Mouse (Mus musculus) mesoderm, embryonic 11.5 days (tissue): Measurements from ENCODE around the gene Bmx.

Experiments used
- DNase-seq: peaks from one replicate; pipeline ENCODE4 v3.0.0-alpha.2; 2012; ENCODE audit warnings: low read depth, low spot score

Bmx gene

DNA sequence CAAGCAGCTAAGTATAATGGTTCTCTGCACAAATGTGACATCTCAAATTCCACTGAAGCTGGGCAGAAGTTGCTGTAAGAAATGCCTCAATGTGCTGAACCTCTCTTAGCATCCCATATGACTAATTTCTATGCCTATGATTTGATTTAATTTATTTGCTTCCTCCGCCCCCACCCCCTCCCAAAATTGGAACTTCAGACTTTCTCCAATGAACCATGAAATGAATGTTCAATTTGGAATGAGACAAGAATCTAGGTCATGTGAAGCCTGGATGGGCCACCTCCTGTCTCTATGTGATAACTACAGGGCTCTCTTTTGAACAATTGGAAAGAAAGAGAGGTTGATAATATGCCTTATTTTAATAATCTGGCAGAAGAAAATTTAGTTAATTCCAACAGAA is 82.7 kb downstream of the Bmx start:
- DNase-seq = no peak

DNA sequence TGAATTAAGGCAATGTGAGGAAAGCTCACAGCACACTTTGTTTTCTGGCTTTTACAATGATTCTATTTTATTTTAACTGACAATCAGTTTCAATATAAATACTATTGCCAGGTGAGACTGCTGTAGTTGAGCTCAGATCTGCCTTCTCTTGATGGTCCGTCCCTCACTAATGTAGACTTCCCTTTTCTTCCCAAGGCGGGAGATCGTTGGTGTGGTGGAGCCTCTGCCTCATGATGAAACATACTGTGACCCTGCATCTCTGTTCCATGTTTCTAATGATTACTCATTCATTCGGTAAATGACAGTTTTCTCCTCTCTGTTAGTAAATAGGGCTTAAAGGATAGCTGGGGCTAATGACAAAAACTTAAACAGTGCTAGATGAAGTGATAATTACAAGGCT is 84.1 kb downstream of the Bmx start:
- DNase-seq = no peak

DNA sequence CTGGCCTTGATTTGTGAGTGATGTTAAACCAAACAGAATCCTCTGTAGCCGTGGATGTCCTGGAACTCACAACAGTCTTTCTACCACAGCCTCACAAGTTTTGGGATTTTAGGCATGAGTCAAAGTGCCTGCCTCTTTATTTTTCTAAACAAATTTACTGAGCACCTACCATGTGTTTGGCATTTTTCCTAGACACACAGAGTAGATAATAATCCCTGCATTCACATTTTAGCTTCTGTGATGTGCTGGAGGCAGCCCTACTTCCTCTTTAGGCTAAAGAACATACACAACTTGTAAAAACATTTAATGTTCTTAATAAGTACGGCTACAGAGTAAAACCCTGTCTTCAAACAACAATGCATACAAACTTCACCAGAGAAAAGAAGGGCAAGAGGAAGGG is 87.0 kb downstream of the Bmx start:
- DNase-seq = no peak

DNA sequence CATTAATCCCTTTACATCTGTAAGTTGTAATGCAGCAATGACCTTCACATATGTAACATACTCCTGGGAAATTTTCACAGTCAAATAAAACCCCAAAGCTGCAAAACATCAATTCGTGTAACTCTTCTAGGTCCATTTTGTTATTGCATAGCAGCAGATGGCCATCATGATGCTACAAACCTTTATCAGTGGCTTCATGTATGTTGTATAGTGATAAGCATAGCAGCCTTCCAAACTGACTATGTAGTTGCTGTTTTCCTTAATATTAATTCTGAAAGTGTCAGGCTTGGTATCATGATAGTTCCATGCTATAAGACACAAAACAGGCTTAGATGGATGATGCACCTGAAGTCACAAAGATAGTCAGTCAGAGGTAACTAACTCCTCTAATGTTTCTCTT is 93.3 kb downstream of the Bmx start:
- no peak for DNase-seq

DNA sequence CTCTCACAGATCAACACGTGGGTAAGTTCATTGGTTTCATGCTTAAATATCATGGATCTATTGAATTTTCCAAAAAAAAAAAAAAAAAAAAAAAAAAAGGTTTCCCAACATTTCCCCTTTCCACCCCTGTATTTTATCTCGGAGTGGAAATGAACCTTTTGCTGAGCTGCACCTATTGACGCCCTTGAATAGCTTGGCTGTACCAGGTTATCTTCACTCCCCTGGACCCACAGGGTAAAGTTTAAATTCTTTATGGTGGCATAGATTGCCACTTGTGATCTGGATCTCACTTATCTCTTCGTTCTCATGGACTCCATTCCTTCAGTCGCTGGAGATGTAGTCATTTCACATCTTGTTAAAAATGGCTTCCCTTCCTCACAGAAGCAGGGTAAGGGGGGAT is 103.4 kb downstream of the Bmx start:
- no peak for DNase-seq

DNA sequence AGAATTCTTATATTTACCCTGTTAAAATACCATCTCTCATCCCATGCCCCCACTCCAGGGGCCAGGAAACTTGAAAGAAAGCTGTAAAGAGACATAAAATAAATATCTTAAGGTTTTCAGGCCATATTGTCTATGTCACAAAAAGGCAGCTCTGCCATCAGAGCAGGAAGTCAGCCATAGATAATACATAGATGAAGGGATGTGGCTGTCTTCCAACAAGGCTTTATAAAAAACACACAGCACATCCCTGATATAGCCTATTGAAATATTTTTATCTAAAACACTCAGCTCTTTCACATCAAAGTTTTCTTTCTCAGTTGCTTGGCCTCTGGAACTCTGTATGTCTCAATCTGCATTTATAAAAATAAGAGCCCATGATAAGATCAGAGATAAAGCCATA is 104.4 kb downstream of the Bmx start:
- no peak for DNase-seq

DNA sequence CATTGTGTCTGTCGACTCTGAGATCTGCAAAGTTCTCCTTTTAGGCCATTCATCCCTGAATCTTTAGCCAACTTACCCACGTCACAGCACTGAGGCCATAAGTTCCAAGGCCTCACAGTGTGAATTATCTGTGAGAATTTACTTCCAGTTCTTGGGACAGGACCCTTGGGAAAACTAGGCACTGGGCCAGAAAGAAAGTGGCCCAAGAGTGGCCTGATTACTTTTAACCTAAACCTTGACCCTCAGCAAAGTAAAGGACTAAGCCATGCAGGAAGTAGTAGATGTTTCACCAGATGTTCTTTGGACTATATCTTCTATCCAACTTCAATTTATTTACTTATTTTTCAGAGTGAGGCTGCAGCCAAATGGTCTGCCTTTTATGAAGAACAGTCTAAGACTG is 105.3 kb downstream of the Bmx start:
- no peak for DNase-seq

DNA sequence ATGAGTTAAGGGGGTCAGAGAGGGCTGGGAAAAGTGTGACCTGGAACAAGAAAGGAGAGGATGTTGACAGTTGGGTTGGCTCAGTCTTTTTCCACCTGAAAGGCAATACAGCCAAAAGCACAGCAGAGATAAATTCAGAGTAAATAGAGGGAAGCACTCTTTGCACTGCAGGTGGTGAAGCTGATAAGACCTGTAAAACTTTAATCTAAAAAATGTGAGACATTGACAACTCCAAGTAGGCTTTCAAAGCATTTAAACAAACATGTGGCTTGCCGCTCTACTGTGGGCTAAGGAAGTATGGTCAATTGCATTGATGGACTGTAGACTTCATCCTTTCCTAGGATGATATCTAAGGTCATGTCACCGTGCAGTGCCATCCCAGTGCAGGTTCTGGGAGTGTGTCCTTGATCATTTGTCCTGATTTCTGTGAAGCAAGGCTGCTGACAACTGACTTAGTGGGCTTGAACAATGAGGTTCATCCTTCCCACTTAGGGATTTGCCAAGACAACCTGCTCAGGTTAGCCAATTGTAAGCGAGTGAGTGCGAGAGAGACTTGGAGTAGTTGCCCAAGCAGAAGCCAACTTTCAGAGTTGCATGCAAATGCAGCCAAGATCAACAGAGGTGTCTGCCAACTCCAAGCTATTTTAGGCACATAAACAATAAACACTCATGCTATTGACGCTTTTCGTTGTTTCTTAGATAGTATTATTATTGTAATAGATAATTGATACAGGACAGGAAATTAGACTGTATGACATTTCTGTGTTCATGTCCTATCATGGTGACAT is 112.3 kb downstream of the Bmx start:
- no peak for DNase-seq
